17 mouse cellular contexts compared by ENCODE assay signal in genomic region chr14:27667016-27667852, GRCm38 (mm10). TPM values are rescaled to one million over a fixed set of nuclear protein-coding genes. Genes with fewer than 3 reads are reported as not detected.
"Had no signal": no experiment of that assay in that cellular context is flagged by ENCODE, and none has a peak within 500 bp of the region (broad histone marks: within the 10 kb centered on the region; RNA-seq: fewer than 3 reads in every experiment).

No protein-coding gene starts in this region.

- H3K4me3 ChIP-seq: limb, embryonic 13.5 days; liver, embryonic 15.5 days; megakaryocyte, embryonic 14.5 days; midbrain, embryonic 15.5 days; neural tube, embryonic 12.5 days had no signal

- ATAC-seq: midbrain, embryonic 15.5 days had no signal

- H3K9me3 ChIP-seq: limb, embryonic 13.5 days; liver, embryonic 15.5 days; megakaryocyte, embryonic 14.5 days; midbrain, embryonic 15.5 days; neural tube, embryonic 12.5 days had no signal

- DNase-seq: layer of hippocampus, adult 9-11 months; left cerebral cortex, postnatal 4 days; lung, embryonic 14.5 days; lung, postnatal 10 days; spleen, adult 18-20 months; thymus, adult 18-20 months; thymus, postnatal 14 days had no signal

- H3K27me3 ChIP-seq: limb, embryonic 13.5 days; liver, embryonic 15.5 days; megakaryocyte, embryonic 14.5 days; midbrain, embryonic 15.5 days; neural tube, embryonic 12.5 days had no signal

- H3K4me1 ChIP-seq: liver, embryonic 15.5 days; megakaryocyte, embryonic 14.5 days; midbrain, embryonic 15.5 days; neural tube, embryonic 12.5 days had no signal

- H3K4me2 ChIP-seq: limb, embryonic 13.5 days; liver, embryonic 11.5 days; liver, embryonic 15.5 days; lung, embryonic 14.5 days; midbrain, embryonic 11.5 days; midbrain, embryonic 15.5 days; neural tube, embryonic 12.5 days had no signal

- H3K9ac ChIP-seq: limb, embryonic 13.5 days; liver, embryonic 15.5 days; lung, embryonic 14.5 days; midbrain, embryonic 15.5 days; neural tube, embryonic 12.5 days had no signal

- H3K36me3 ChIP-seq: limb, embryonic 13.5 days; liver, embryonic 15.5 days; midbrain, embryonic 15.5 days; neural tube, embryonic 12.5 days had no signal

- H3K27ac ChIP-seq: limb, embryonic 13.5 days; liver, embryonic 15.5 days; macrophage; midbrain, embryonic 15.5 days; neural tube, embryonic 12.5 days had no signal

RNA-seq across cellular contexts. Expression of gene Erc2, which starts 45.0 kb away (rescaled TPM):
- total RNA-seq: monocyte, adult 5-6 weeks; neutrophil, adult 5-6 weeks had no signal
- polyA plus RNA-seq: macrophage had no signal
